Mouse (Mus musculus) liver, embryonic 14.5 days (tissue): ENCODE data around the gene Nkx2-5.

Experiments
- CTCF ChIP-seq: IDR thresholded peaks from 2 replicates; pipeline ENCODE4 v1.5.1; 2016; ENCODE audit warnings: antibody characterized with exemption, low read depth, control low read depth
- EP300 ChIP-seq: IDR thresholded peaks from 2 replicates; pipeline ENCODE4 v1.6.1; 2016; ENCODE audit warnings: antibody characterized with exemption, low read depth

- TF ChIP-seq EP300 (no peak), CTCF (no peak)
Measured at GRCm38 (mm10) chr17:26860906-26861305, 16.1 kb upstream of the Nkx2-5 start.
